ENCODE assay signal across 8 mouse cellular contexts in genomic region chr7:78895021-78895652, GRCm38 (mm10). TPM values are rescaled to one million over a fixed set of nuclear protein-coding genes. Genes with fewer than 3 reads are reported as not detected.
DNase-seq lines count a peak whose midpoint lies in the region; ATAC-seq lines count a peak whose summit lies in the region.

No protein-coding gene starts in this region.

- H3K4me3 ChIP-seq in heart, embryonic 14.5 days (ENCODE audit: control insufficient read depth in 1 of 2, insufficient read depth in 1 of 2, low read depth in 1 of 2, low read length in 2 of 2), result peak overlapping the region; percentile 66 to 78
- H3K4me3 ChIP-seq in forebrain, embryonic 15.5 days, result peak overlapping the region; percentile 92
- H3K4me3 ChIP-seq in liver, embryonic 15.5 days (replicated peaks), result peak overlapping the region; percentile 90

- peaks cover 5 to 14% of the 10 kb centered on the region in 2 experiments for H3K4me1 ChIP-seq in heart, embryonic 14.5 days (ENCODE audit: control insufficient read depth in 2 of 2, insufficient read depth in 2 of 2, low read length in 2 of 2)
- H3K4me1 ChIP-seq in forebrain, embryonic 15.5 days, result peaks cover 28% of the 10 kb centered on the region
- peaks cover 38% of the 10 kb centered on the region for H3K4me1 ChIP-seq in liver, embryonic 15.5 days (replicated peaks)

- H3K4me2 ChIP-seq in heart, embryonic 14.5 days (ENCODE audit: low read length), result peak overlapping the region; percentile 76
- H3K4me2 ChIP-seq in forebrain, embryonic 15.5 days (replicated peaks), result peak overlapping the region; percentile 83
- H3K4me2 ChIP-seq in liver, embryonic 15.5 days, result peak overlapping the region; percentile 99

- no peaks in the 10 kb centered on the region for H3K9me3 ChIP-seq in heart, embryonic 14.5 days (ENCODE audit: control insufficient read depth, low read length)
- no peaks in the 10 kb centered on the region for H3K9me3 ChIP-seq in forebrain, embryonic 15.5 days
- no peaks in the 10 kb centered on the region for H3K9me3 ChIP-seq in liver, embryonic 15.5 days (replicated peaks)

- 45% methylated on average over 13 of the region's 13 CpGs for WGBS in heart, embryonic 14.5 days
- WGBS in forebrain, embryonic 15.5 days, result 52% methylated on average over 13 of the region's 13 CpGs
- WGBS in liver, embryonic 15.5 days (ENCODE audit: insufficient replicate concordance), result 31% methylated on average over 13 of the region's 13 CpGs

- no peak for ATAC-seq in heart, embryonic 14.5 days (ENCODE audit: insufficient number of reproducible peaks, insufficient read depth, low FRiP score, low read depth)
- no peak for ATAC-seq in forebrain, embryonic 15.5 days (replicated peaks)
- no peak for ATAC-seq in liver, embryonic 15.5 days (ENCODE audit: insufficient read depth)

- no peaks in the 10 kb centered on the region for H3K36me3 ChIP-seq in heart, embryonic 14.5 days (ENCODE audit: control insufficient read depth, insufficient read depth, low read length)
- H3K36me3 ChIP-seq in forebrain, embryonic 15.5 days, result no peaks in the 10 kb centered on the region
- H3K36me3 ChIP-seq in liver, embryonic 15.5 days (replicated peaks), result 0 out of 2 replicates have a peak, but pooled peaks cover 7% of the 10 kb centered on the region

- H3K27ac ChIP-seq in heart, embryonic 14.5 days (replicated peaks in 1 of 2; ENCODE audit: control insufficient read depth in 1 of 2, insufficient read depth in 1 of 2, low read depth in 2 of 2, low read length in 2 of 2), result peak overlapping the region; percentile 53 to 73; a peak in 2 of 4 replicates
- 0 out of 2 replicates have a peak overlapping the region, but pooled peaks have one; percentile 31 for H3K27ac ChIP-seq in forebrain, embryonic 15.5 days (replicated peaks)
- H3K27ac ChIP-seq in liver, embryonic 15.5 days (replicated peaks), result 0 out of 2 replicates have a peak overlapping the region, but pooled peaks have one; percentile 51

- peak overlapping the region; percentile 70 for H3K9ac ChIP-seq in heart, embryonic 14.5 days (ENCODE audit: low read length)
- peak overlapping the region; percentile 68 for H3K9ac ChIP-seq in forebrain, embryonic 15.5 days (replicated peaks)
- peak overlapping the region; percentile 55 for H3K9ac ChIP-seq in liver, embryonic 15.5 days

- H3K27me3 ChIP-seq in heart, embryonic 14.5 days (ENCODE audit: control insufficient read depth, insufficient read depth, low read length), result peaks cover 4% of the 10 kb centered on the region
- no peaks in the 10 kb centered on the region for H3K27me3 ChIP-seq in forebrain, embryonic 15.5 days
- H3K27me3 ChIP-seq in liver, embryonic 15.5 days, result peaks cover 5% of the 10 kb centered on the region

- no peak for DNase-seq in heart, postnatal 4 days
- DNase-seq in ES-CJ7 (ENCODE audit: low read depth, low spot score), result peak; percentile 64
- DNase-seq in urinary bladder, adult 2 months (ENCODE audit: low spot score), result no peak
- DNase-seq in embryo, embryonic 10 days (ENCODE audit: low spot score), result no peak
- DNase-seq in urinary bladder, postnatal 4 days (ENCODE audit: low spot score in 2 of 2), result no peak

RNA-seq across cellular contexts. Expression of gene Aen, which starts 0.5 kb away (rescaled TPM):
- polyA plus RNA-seq in heart, embryonic 14.5 days (2014; fragmentation: Nextera tagmentation; extraction: Ambion mirVana), result 25.3 and 27.8 TPM in 2 replicates
- total RNA-seq in heart, postnatal 4 days (2021), result 10 to 100 TPM; 33.4 to 33.7 TPM
- polyA plus RNA-seq in forebrain, embryonic 15.5 days (2015; fragmentation: Nextera tagmentation; extraction: Ambion mirVana), result 55.5 and 57.1 TPM in 2 replicates
- polyA plus RNA-seq in liver, embryonic 15.5 days (2015; fragmentation: Nextera tagmentation; extraction: Ambion mirVana), result 15.9 and 19.3 TPM in 2 replicates
- 29.1 and 30.7 TPM in 2 replicates for polyA plus RNA-seq in urinary bladder, adult 2 months (2012; rRNA removed)

RNA-seq across cellular contexts. Expression of gene Isg20, which starts 18.1 kb away (rescaled TPM):
- polyA plus RNA-seq in heart, embryonic 14.5 days (2014; fragmentation: Nextera tagmentation; extraction: Ambion mirVana), result 1.9 and 3.2 TPM in 2 replicates
- total RNA-seq in heart, postnatal 4 days (2021), result 1 to 10 TPM; 3.1 to 6.4 TPM
- 1.7 TPM in 2 replicates for polyA plus RNA-seq in forebrain, embryonic 15.5 days (2015; fragmentation: Nextera tagmentation; extraction: Ambion mirVana)
- 94.6 and 121 TPM in 2 replicates for polyA plus RNA-seq in liver, embryonic 15.5 days (2015; fragmentation: Nextera tagmentation; extraction: Ambion mirVana)
- 41.1 and 42.0 TPM in 2 replicates for polyA plus RNA-seq in urinary bladder, adult 2 months (2012; rRNA removed)

RNA-seq across cellular contexts. Expression of gene Det1, which starts 48.1 kb away (rescaled TPM):
- polyA plus RNA-seq in heart, embryonic 14.5 days (2014; fragmentation: Nextera tagmentation; extraction: Ambion mirVana), result 9.2 and 11.3 TPM in 2 replicates
- total RNA-seq in heart, postnatal 4 days (2021), result 1 to 10 TPM; 6.1 to 8.6 TPM
- polyA plus RNA-seq in forebrain, embryonic 15.5 days (2015; fragmentation: Nextera tagmentation; extraction: Ambion mirVana), result 18.1 and 18.5 TPM in 2 replicates
- 6.8 TPM in 2 replicates for polyA plus RNA-seq in liver, embryonic 15.5 days (2015; fragmentation: Nextera tagmentation; extraction: Ambion mirVana)
- polyA plus RNA-seq in urinary bladder, adult 2 months (2012; rRNA removed), result 11.0 and 11.7 TPM in 2 replicates

Comparison
In these comparisons a context has a peak if more than half of its experiments do, and no peak if none do; other contexts are left out.
1. RNA of gene Isg20, which starts 18.1 kb away (polyA plus RNA-seq): 94.6 to 121 TPM in liver, embryonic 15.5 days and 41.1 to 42.0 TPM in urinary bladder, adult 2 months; 1.9 to 3.2 TPM in heart, embryonic 14.5 days and 1.7 TPM in forebrain, embryonic 15.5 days; every median in the first group is over 10 times any median in the second.
2. Peak in every context shown above with its lines, with median percentiles within 50 percentile points of each other: H3K27ac ChIP-seq, H3K4me2 ChIP-seq, H3K4me3 ChIP-seq and H3K9ac ChIP-seq.